Mouse (Mus musculus) thymus, adult 2 months (tissue): Measurements from ENCODE around the gene Arhgap21.

ENCODE experiments used
- CTCF ChIP-seq: fragments of 200-500 bp; IDR thresholded peaks from 2 replicates; pipeline ENCODE4 v1.5.1; 2012; ENCODE audit warnings: mild to moderate bottlenecking, control low read depth, low read length, moderate library complexity, borderline replicate concordance; ENCODE audit not compliant: control insufficient read depth, poor library complexity, insufficient read depth; ENCODE audit errors: extremely low read depth
- POLR2A ChIP-seq: fragments of 200-500 bp; IDR thresholded peaks from 2 replicates; pipeline ENCODE4 v1.6.1; 2012; ENCODE audit warnings: mild to moderate bottlenecking, low read length, control low read depth, moderate library complexity; ENCODE audit not compliant: control insufficient read depth, poor library complexity, insufficient read depth; ENCODE audit errors: extremely low read depth

DNA sequence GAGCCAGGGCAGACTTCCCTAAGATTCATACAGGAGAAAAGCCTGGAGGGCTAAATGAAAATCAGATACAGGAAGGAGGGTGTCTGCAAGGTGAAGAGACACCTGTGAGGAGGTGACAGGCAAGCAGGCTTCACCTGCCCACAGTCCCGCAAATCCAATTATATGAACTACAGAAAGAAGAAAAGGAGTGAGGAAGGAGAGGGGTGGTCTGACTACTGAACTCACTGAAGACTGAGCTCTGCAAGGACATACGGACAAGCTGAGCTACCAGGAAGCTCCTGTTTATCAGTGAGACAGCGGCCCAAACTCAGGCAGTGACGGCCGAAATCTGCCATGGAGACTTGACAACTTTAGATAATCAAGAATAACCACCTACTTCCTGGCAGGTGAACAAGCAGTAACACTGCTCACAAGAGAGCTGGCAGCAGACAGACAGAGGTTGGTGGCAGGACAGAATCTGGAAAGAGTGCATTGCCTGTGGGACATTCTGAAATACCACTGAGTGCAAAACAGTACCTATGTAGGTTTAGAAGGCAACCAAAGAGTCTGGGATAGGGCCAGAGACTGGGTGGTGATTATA is 5.4 kb downstream of the Arhgap21 start:
- TF ChIP-seq CTCF (no peak), POLR2A (no peak)
